Comparison of ENCODE assay signal across 11 mouse cellular contexts in genomic region chr8:117437616-117438015, GRCm38 (mm10).
A peak's percentile ranks its signal among the peaks of the same experiment; 100 is the strongest.
DNase-seq lines count a peak whose midpoint lies in the region; ATAC-seq and TF ChIP-seq lines count a peak whose summit lies in the region.
"Had no signal": no experiment of that assay in that cellular context is flagged by ENCODE, and none has a peak within 500 bp of the region (broad histone marks: within the 10 kb centered on the region; RNA-seq: fewer than 3 reads in every experiment).

No protein-coding gene starts in this region.

- no peak for ATAC-seq in kidney, embryonic 15.5 days (replicated peaks; ENCODE audit: low FRiP score)
- ATAC-seq in megakaryocyte, adult 5-6 weeks (ENCODE audit: poor library complexity, severe bottlenecking), result no peak
- ATAC-seq: intestine, embryonic 16.5 days had no signal

- no peak overlapping the region for H3K27ac ChIP-seq in kidney, adult 2 months (ENCODE audit: insufficient read depth, low read depth, low read length)
- H3K27ac ChIP-seq in kidney, embryonic 15.5 days, result no peak overlapping the region
- H3K27ac ChIP-seq in midbrain, embryonic 10.5 days (replicated peaks), result no peak overlapping the region
- H3K27ac ChIP-seq: embryonic facial prominence, embryonic 13.5 days; limb, embryonic 13.5 days; neural tube, embryonic 12.5 days had no signal

- TF ChIP-seq POLR2A in kidney, adult 2 months (IDR thresholded peaks at IDR 0.05; ENCODE audit: low read depth, low read length), result no peak

- H3K9ac ChIP-seq in kidney, embryonic 15.5 days, result no peak overlapping the region
- H3K9ac ChIP-seq: embryonic facial prominence, embryonic 13.5 days; limb, embryonic 13.5 days; neural tube, embryonic 12.5 days had no signal

- intact Hi-C loops in heart, postnatal 14 days (cut with DNase I), result no loop called here

- whole genome bisulfite sequencing in kidney, adult 2 months, result 34% methylated on average over 5 of the region's 5 CpGs
- 49% methylated on average over 5 of the region's 5 CpGs for WGBS in kidney, embryonic 15.5 days
- 89% methylated on average over 5 of the region's 5 CpGs for WGBS in midbrain, embryonic 10.5 days

- peaks cover 2% of the 10 kb centered on the region for H3K36me3 ChIP-seq in kidney, adult 2 months (ENCODE audit: control insufficient read depth, insufficient read depth, low read length)
- peaks cover 81% of the 10 kb centered on the region for H3K36me3 ChIP-seq in kidney, embryonic 15.5 days
- H3K36me3 ChIP-seq in midbrain, embryonic 10.5 days, result peaks cover 83% of the 10 kb centered on the region

- H3K4me1 ChIP-seq in kidney, adult 2 months (ENCODE audit: control insufficient read depth, insufficient read depth, low read length), result no peaks in the 10 kb centered on the region
- peaks cover 3% of the 10 kb centered on the region; the same call in 1 of the 2 replicates for H3K4me1 ChIP-seq in kidney, embryonic 15.5 days
- no peaks in the 10 kb centered on the region for H3K4me1 ChIP-seq in midbrain, embryonic 10.5 days
- H3K4me1 ChIP-seq: embryonic facial prominence, embryonic 13.5 days; limb, embryonic 13.5 days; neural tube, embryonic 12.5 days had no signal

- DNase-seq in kidney, adult 2 months, result peak; percentile 48
- DNase-seq in brain, adult 2 months (ENCODE audit: low read depth, low spot score), result peak; percentile 72
- peak; percentile 80 to 86 for DNase-seq in cerebellum, postnatal 14 days
- DNase-seq in heart, postnatal 14 days, result peak; percentile 53 to 64
- DNase-seq in midbrain, embryonic 10.5 days (ENCODE audit: low spot score), result no peak

- H3K27me3 ChIP-seq in kidney, adult 2 months (replicated peaks; ENCODE audit: control insufficient read depth, insufficient read depth, low read length), result no peaks in the 10 kb centered on the region
- H3K27me3 ChIP-seq in kidney, embryonic 15.5 days, result no peaks in the 10 kb centered on the region
- no peaks in the 10 kb centered on the region for H3K27me3 ChIP-seq in midbrain, embryonic 10.5 days (ENCODE audit: low read depth, poor library complexity, severe bottlenecking)
- H3K27me3 ChIP-seq: embryonic facial prominence, embryonic 13.5 days; limb, embryonic 13.5 days; neural tube, embryonic 12.5 days had no signal

- H3K4me3 ChIP-seq in kidney, adult 2 months (ENCODE audit: insufficient read depth, low read depth, low read length), result no peak overlapping the region
- H3K4me3 ChIP-seq in kidney, embryonic 15.5 days (replicated peaks), result no peak overlapping the region
- H3K4me3 ChIP-seq in midbrain, embryonic 10.5 days, result no peak overlapping the region
- H3K4me3 ChIP-seq: embryonic facial prominence, embryonic 13.5 days; limb, embryonic 13.5 days; neural tube, embryonic 12.5 days had no signal

- no peak overlapping the region for H3K4me2 ChIP-seq in kidney, embryonic 15.5 days
- H3K4me2 ChIP-seq: embryonic facial prominence, embryonic 13.5 days; limb, embryonic 13.5 days; neural tube, embryonic 12.5 days had no signal

- no peaks in the 10 kb centered on the region for H3K9me3 ChIP-seq in kidney, embryonic 15.5 days (replicated peaks)
- no peaks in the 10 kb centered on the region for H3K9me3 ChIP-seq in midbrain, embryonic 10.5 days (replicated peaks)
- H3K9me3 ChIP-seq: embryonic facial prominence, embryonic 13.5 days; limb, embryonic 13.5 days; neural tube, embryonic 12.5 days had no signal

- TF ChIP-seq CTCF in kidney, adult 2 months (conservative IDR thresholded peaks at IDR 0.05; ENCODE audit: insufficient read depth, insufficient read length, low read depth, low read length), result no peak
